Mouse (Mus musculus): ENCODE results near the gene Gm45234. TPM values are rescaled to one million over a fixed set of nuclear protein-coding genes. Genes with fewer than 3 reads are reported as not detected.
A peak's percentile ranks its signal among the peaks of the same experiment; 100 is the strongest.

Gene Gm45234
- polyA plus RNA-seq, 1 experiment from 2014 or later, result not detected

DNA sequence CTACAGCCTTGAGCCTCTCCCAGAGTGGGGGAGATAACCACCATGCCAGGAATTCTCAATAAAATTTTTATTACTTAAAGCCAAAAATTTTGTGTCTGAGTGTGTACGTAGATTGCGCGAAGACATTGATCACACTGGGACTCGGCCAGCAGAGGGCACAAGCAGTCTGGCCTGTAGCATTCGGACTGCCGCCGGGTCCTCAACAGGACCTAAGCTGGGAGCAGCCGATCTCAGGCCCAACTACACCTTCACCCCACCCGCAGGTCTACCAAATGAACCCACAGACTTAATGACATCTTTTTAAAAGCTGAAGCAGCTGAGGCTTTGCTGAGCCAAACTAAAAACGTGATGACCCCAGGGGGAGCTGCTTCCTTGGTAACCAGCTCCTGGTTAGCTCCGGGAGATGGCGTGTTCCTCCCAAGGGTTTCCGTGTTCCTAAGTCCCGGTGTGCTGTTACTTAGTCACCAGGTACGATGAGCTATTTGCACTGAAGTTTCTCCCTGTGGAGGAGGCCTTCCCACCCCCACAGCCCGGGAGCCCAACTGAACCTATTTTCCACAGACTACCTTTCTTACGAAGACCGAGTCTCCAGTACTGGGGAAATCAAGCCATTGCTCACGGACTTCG, 38.8 kb downstream of the Gm45234 start:
- peak overlapping the region; percentile 77 for H3K9ac ChIP-seq (ENCODE audit: low read length)
- peak; percentile 80 for TF ChIP-seq CTCF (IDR thresholded peaks at IDR 0.05; ENCODE audit: low read depth)
- no peak for TF ChIP-seq EP300 (optimal IDR thresholded peaks at IDR 0.05)
- H3K27ac ChIP-seq (replicated peaks), result peak overlapping the region; percentile 95
- WGBS, result 43% methylated on average over 20 of the region's 20 CpGs
- peaks cover 16% of the 10 kb centered on the region for H3K36me3 ChIP-seq (ENCODE audit: control insufficient read depth, insufficient read depth, low read length)
- H3K4me1 ChIP-seq (replicated peaks; ENCODE audit: control insufficient read depth, insufficient read depth), result peaks cover 3% of the 10 kb centered on the region; the same call in 1 of the 2 replicates
- H3K27me3 ChIP-seq (ENCODE audit: control insufficient read depth, insufficient read depth, low read length), result no peaks in the 10 kb centered on the region
- H3K4me2 ChIP-seq (replicated peaks; ENCODE audit: low read depth), result peak overlapping the region; percentile 55
- ATAC-seq (ENCODE audit: low FRiP score, low TSS enrichment), result no peak
- peak; percentile 81 for DNase-seq (ENCODE audit: low spot score)
- peak overlapping the region; percentile 51 for H3K4me3 ChIP-seq (ENCODE audit: low read depth, low read length)
- no peaks in the 10 kb centered on the region for H3K9me3 ChIP-seq (ENCODE audit: control insufficient read depth, low read length)

DNA sequence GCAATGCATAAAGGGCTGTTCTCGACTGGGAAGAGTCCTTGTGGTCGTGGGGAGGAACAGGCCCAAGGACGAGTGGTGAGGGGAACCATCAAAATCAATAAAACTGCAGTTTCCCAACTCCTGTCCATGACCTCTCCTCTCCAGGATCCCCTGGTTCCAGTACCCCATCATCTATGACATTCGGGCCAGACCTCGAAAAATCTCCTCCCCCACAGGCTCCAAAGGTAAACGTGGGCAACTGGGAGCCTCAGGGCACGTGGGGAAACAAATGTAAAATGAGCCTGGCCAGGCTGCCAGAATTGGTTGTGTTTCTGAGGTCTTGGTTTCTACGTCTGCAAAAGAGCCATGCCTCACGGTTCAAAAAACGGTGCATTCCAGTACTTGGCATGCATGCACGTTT, 42.9 kb downstream of the Gm45234 start:
- peak overlapping the region; percentile 91 for H3K4me3 ChIP-seq (ENCODE audit: low read depth, low read length)
- peak overlapping the region; percentile 94 for H3K9ac ChIP-seq (ENCODE audit: low read length)
- no peaks in the 10 kb centered on the region for H3K9me3 ChIP-seq (ENCODE audit: control insufficient read depth, low read length)
- peak overlapping the region; percentile 98 for H3K4me2 ChIP-seq (replicated peaks; ENCODE audit: low read depth)
- 9% methylated on average over 11 of the region's 11 CpGs for WGBS
- TF ChIP-seq CTCF (IDR thresholded peaks at IDR 0.05; ENCODE audit: low read depth) (no peak), EP300 (optimal IDR thresholded peaks at IDR 0.05) (no peak)
- H3K27me3 ChIP-seq (ENCODE audit: control insufficient read depth, insufficient read depth, low read length), result no peaks in the 10 kb centered on the region
- H3K4me1 ChIP-seq (replicated peaks; ENCODE audit: control insufficient read depth, insufficient read depth), result peaks cover 3% of the 10 kb centered on the region; the same call in 1 of the 2 replicates
- peaks cover 16% of the 10 kb centered on the region for H3K36me3 ChIP-seq (ENCODE audit: control insufficient read depth, insufficient read depth, low read length)
- no peak for DNase-seq (ENCODE audit: low spot score)
- ATAC-seq (ENCODE audit: low FRiP score, low TSS enrichment), result no peak
- H3K27ac ChIP-seq (replicated peaks), result peak overlapping the region; percentile 92

DNA sequence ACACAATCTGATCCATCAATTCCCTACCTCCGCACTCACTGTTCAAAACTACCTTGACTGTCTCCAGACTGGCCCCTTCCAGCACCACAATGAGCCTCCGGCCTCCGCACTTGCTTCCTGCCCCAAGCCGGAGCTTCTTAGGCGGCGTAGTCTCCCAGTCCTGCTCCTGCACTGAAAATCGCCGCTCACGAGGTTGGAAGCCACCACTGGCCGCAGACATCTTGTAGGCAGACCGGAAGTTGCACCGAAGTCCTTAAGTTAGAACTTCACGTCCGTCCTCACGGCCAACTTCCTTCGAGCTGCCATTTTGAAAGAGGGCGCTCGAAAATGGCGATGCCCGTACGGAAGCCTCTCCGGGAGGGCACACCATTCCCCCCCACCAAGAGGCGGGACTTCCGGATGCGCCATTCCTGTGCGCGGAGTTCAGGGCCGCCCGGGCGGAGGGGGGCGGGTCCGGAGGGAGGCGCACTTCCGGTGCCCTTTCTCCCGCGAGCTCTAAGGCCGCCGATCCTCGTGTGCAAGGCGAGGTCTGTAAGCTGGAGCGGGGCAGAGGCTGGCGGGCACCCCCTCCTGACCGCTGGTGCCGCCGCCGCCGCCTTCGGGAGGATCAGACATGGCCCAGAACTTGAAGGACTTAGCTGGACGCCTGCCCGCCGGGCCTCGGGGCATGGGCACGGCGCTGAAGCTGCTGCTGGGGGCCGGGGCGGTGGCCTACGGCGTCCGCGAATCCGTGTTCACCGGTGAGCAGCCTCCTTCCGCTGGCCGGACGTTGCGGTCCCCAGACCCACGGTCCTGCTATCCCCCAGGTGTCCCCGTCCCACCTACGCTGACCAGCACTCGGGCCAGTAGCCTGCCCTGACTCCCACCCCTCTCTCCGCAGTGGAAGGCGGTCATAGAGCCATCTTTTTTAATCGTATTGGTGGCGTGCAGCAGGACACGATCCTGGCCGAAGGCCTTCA, 43.7 kb downstream of the Gm45234 start, which contains the start of the genes Emg1 and Phb2:
Emg1 (minus strand) TSS at position 355 of the 959 bp plus-strand sequence.
Phb2 (plus strand) TSS at position 513 of the 959 bp plus-strand sequence.
- peak; percentile 99 for DNase-seq (ENCODE audit: low spot score)
- peak; percentile 42 for TF ChIP-seq CTCF (IDR thresholded peaks at IDR 0.05; ENCODE audit: low read depth)
- TF ChIP-seq EP300 (optimal IDR thresholded peaks at IDR 0.05), result peak; percentile 29
- Histone ChIP-seq H3K4me1 (replicated peaks; ENCODE audit: control insufficient read depth, insufficient read depth) (peaks cover 3% of the 10 kb centered on the region; the same call in 1 of the 2 replicates), H3K4me3 (ENCODE audit: low read depth, low read length) (peak within 1 kb of the TSS; percentile 91), H3K9ac (ENCODE audit: low read length) (peak within 1 kb of the TSS; percentile 94), H3K9me3 (ENCODE audit: control insufficient read depth, low read length) (no peaks in the 10 kb centered on the region), H3K27me3 (ENCODE audit: control insufficient read depth, insufficient read depth, low read length) (no peaks in the 10 kb centered on the region), H3K27ac (replicated peaks) (peak within 1 kb of the TSS; percentile 92), H3K36me3 (ENCODE audit: control insufficient read depth, insufficient read depth, low read length) (peaks cover 16% of the 10 kb centered on the region), H3K4me2 (replicated peaks; ENCODE audit: low read depth) (peak within 1 kb of the TSS; percentile 98)
- WGBS, result under 1% methylated on average over 76 of the region's 76 CpGs
- ATAC-seq (ENCODE audit: low FRiP score, low TSS enrichment), result peak; percentile 96

GRCm38 (mm10) chr6:124708289-124708889, 47.4 kb downstream of the Gm45234 start:
- TF ChIP-seq EP300 (optimal IDR thresholded peaks at IDR 0.05) (no peak), CTCF (IDR thresholded peaks at IDR 0.05; ENCODE audit: low read depth) (no peak)
- no peak for ATAC-seq (ENCODE audit: low FRiP score, low TSS enrichment)

GRCm38 (mm10) chr6:124706061-124706627, 49.7 kb downstream of the Gm45234 start:
- no peak for TF ChIP-seq CTCF (IDR thresholded peaks at IDR 0.05; ENCODE audit: low read depth)
- no peak for TF ChIP-seq EP300 (optimal IDR thresholded peaks at IDR 0.05)

More at GRCm38 (mm10) chr6:124708289-124708889, 47.4 kb downstream of the Gm45234 start:
- no peaks in the 10 kb centered on the region; the same call in 1 of the 2 replicates for H3K4me1 ChIP-seq (replicated peaks; ENCODE audit: control insufficient read depth, insufficient read depth)
- H3K27ac ChIP-seq (replicated peaks), result no peak overlapping the region
- H3K9ac ChIP-seq (ENCODE audit: low read length), result no peak overlapping the region
- H3K9me3 ChIP-seq (ENCODE audit: control insufficient read depth, low read length), result no peaks in the 10 kb centered on the region
- H3K4me2 ChIP-seq (replicated peaks; ENCODE audit: low read depth), result no peak overlapping the region
- peaks cover 11% of the 10 kb centered on the region; the same call in 1 of the 2 replicates for H3K36me3 ChIP-seq (ENCODE audit: control insufficient read depth, insufficient read depth, low read length)
- DNase-seq (ENCODE audit: low spot score), result no peak
- WGBS, result 73% methylated on average over 10 of the region's 10 CpGs
- no peak overlapping the region for H3K4me3 ChIP-seq (ENCODE audit: low read depth, low read length)
- H3K27me3 ChIP-seq (ENCODE audit: control insufficient read depth, insufficient read depth, low read length), result no peaks in the 10 kb centered on the region

More at GRCm38 (mm10) chr6:124706061-124706627, 49.7 kb downstream of the Gm45234 start:
- peaks cover 13% of the 10 kb centered on the region; the same call in 1 of the 2 replicates for H3K36me3 ChIP-seq (ENCODE audit: control insufficient read depth, insufficient read depth, low read length)
- 77% methylated on average over 5 of the region's 5 CpGs for WGBS
- no peak overlapping the region for H3K4me2 ChIP-seq (replicated peaks; ENCODE audit: low read depth)
- DNase-seq (ENCODE audit: low spot score) (no peak), ATAC-seq (ENCODE audit: low FRiP score, low TSS enrichment) (no peak)
- no peak overlapping the region for H3K4me3 ChIP-seq (ENCODE audit: low read depth, low read length)
- no peaks in the 10 kb centered on the region for H3K27me3 ChIP-seq (ENCODE audit: control insufficient read depth, insufficient read depth, low read length)
- no peak overlapping the region for H3K27ac ChIP-seq (replicated peaks)
- H3K9ac ChIP-seq (ENCODE audit: low read length), result no peak overlapping the region
- H3K4me1 ChIP-seq (replicated peaks; ENCODE audit: control insufficient read depth, insufficient read depth), result no peaks in the 10 kb centered on the region
- H3K9me3 ChIP-seq (ENCODE audit: control insufficient read depth, low read length), result no peaks in the 10 kb centered on the region
